Mouse (Mus musculus) heart, embryonic 13.5 days (tissue): ENCODE results near the gene Ilf3. TPM values are rescaled to one million over a fixed set of nuclear protein-coding genes. Genes with fewer than 3 reads are reported as not detected.

ENCODE experiments used
- ATAC-seq: fragments of 200-750 bp; cut with Nextera tagmentation; 2 replicates; pipeline ENCODE4 v1.8.0; 2017; ENCODE audit warnings: moderate TSS enrichment; ENCODE audit not compliant: insufficient number of reproducible peaks, low FRiP score, low TSS enrichment; ENCODE audit errors: extremely low read depth
- H3K27ac ChIP-seq: fragments of 300-500 bp; sonication (generic); replicated peaks from 2 replicates; pipeline ENCODE4 v1.5.1; 2015; ENCODE audit warnings: moderate library complexity, mild to moderate bottlenecking, inconsistent platforms
- H3K27me3 ChIP-seq: fragments of 300-500 bp; sonication (generic); replicated peaks from 2 replicates; pipeline ENCODE4 v1.6.1; 2015; ENCODE audit warnings: mild to moderate bottlenecking, inconsistent platforms
- H3K36me3 ChIP-seq: fragments of 300-500 bp; sonication (generic); 2 replicates; pipeline ENCODE4 v1.6.1; 2015; ENCODE audit warnings: mild to moderate bottlenecking, inconsistent platforms
- H3K4me1 ChIP-seq: fragments of 300-500 bp; sonication (generic); 2 replicates; pipeline ENCODE4 v1.6.1; 2015; ENCODE audit warnings: inconsistent platforms
- H3K4me2 ChIP-seq: fragments of 300-500 bp; sonication (generic); 2 replicates; pipeline ENCODE4 v1.6.1; 2015; ENCODE audit warnings: inconsistent platforms, mild to moderate bottlenecking, moderate library complexity
- H3K4me3 ChIP-seq: fragments of 300-500 bp; sonication (generic); 2 replicates; pipeline ENCODE4 v1.5.1; 2015; ENCODE audit warnings: moderate library complexity, mild to moderate bottlenecking, inconsistent platforms
- H3K9ac ChIP-seq: fragments of 300-500 bp; sonication (generic); 2 replicates; pipeline ENCODE4 v1.6.1; 2015; ENCODE audit warnings: inconsistent platforms, mild to moderate bottlenecking, moderate library complexity
- H3K9me3 ChIP-seq: fragments of 300-500 bp; sonication (generic); 2 replicates; pipeline ENCODE4 v1.6.1; 2016; ENCODE audit warnings: inconsistent platforms
- WGBS: fragments of 180-500 bp; shearing (Covaris S2); methylation state at CpG from one replicate; pipeline ENCODE4 v1.1.7; 2015; ENCODE audit warnings: mixed read lengths; 5-methylcytosine and 5-hydroxymethylcytosine counted together
- polyA plus RNA-seq: library from polyadenylated mRNA; unstranded; fragments of >200 nt; fragmentation: Nextera tagmentation; extraction: Ambion mirVana; gene quantifications from 2 replicates; pipeline ENCODE4 v1.2.1, GENCODE M21; 2015

The Ilf3 gene
- polyA plus RNA-seq, 1 experiment from 2014 or later, result 115 TPM

- Histone ChIP-seq H3K9me3 (no peaks in the 10 kb centered on the region), H3K36me3 (peaks cover 26% of the 10 kb centered on the region), H3K9ac (peak overlapping the region; percentile 94), H3K4me2 (peak overlapping the region; percentile 82), H3K4me3 (peak overlapping the region; percentile 94), H3K27me3 (no peaks in the 10 kb centered on the region), H3K27ac (peak overlapping the region; percentile 92; the same call in 1 of the 2 replicates), H3K4me1 (peaks cover 38% of the 10 kb centered on the region)
- ATAC-seq, result no peak
- 52% methylated on average over 11 of the region's 11 CpGs for WGBS
Observed at GRCm38 (mm10) chr9:21369080-21369479, 1.4 kb downstream of the Ilf3 start.

- Histone ChIP-seq H3K4me3 (peak overlapping the region; percentile 13; the same call in 1 of the 2 replicates), H3K36me3 (peaks cover 32% of the 10 kb centered on the region), H3K4me1 (peaks cover 38% of the 10 kb centered on the region), H3K27ac (no peak overlapping the region), H3K9ac (peak overlapping the region; percentile 1; the same call in 1 of the 2 replicates), H3K4me2 (peak overlapping the region; percentile 8; the same call in 1 of the 2 replicates), H3K9me3 (no peaks in the 10 kb centered on the region), H3K27me3 (no peaks in the 10 kb centered on the region)
- 76% methylated on average over 2 of the region's 2 CpGs for WGBS
- no peak for ATAC-seq
Observed at GRCm38 (mm10) chr9:21370876-21371275, 3.2 kb downstream of the Ilf3 start.

GRCm38 (mm10) chr9:21372508-21372907, 4.8 kb downstream of the Ilf3 start:
- H3K36me3 ChIP-seq, result peaks cover 34% of the 10 kb centered on the region
- 62% methylated on average over 1 of the region's 1 CpGs for WGBS
- no peak overlapping the region for H3K27ac ChIP-seq
- no peak overlapping the region for H3K4me3 ChIP-seq
- H3K9ac ChIP-seq, result no peak overlapping the region
- H3K4me2 ChIP-seq, result no peak overlapping the region
- peaks cover 40% of the 10 kb centered on the region for H3K4me1 ChIP-seq
- ATAC-seq, result no peak
- H3K27me3 ChIP-seq, result no peaks in the 10 kb centered on the region
- H3K9me3 ChIP-seq, result no peaks in the 10 kb centered on the region

DNA sequence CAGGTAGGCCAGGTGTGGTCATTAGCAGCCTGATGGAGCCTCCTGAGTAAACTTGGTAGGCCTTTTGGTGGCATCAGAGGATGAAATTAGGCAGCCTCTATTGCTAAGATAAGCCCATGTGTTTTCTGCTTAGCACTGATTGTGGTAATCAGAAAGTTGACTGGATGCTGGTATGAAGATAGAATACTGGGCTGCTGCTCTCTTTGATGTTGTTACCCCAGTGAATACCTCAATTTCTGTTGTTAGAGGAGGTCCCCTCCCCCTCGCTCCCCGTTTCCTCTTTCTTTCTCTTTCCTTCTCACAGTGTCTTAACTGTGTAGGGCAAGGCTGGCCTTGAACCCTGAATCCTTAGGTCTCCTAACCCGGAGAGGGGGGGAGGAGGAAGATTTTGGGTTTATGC, 11.5 kb downstream of the Ilf3 start:
- H3K4me1 ChIP-seq, result peaks cover 46% of the 10 kb centered on the region
- WGBS, result 55% methylated on average over 3 of the region's 3 CpGs

GRCm38 (mm10) chr9:21380868-21381267, 13.2 kb downstream of the Ilf3 start:
- Histone ChIP-seq H3K27ac (no peak overlapping the region), H3K4me1 (peaks cover 61% of the 10 kb centered on the region), H3K9ac (no peak overlapping the region), H3K4me2 (no peak overlapping the region), H3K4me3 (no peak overlapping the region), H3K9me3 (no peaks in the 10 kb centered on the region), H3K27me3 (no peaks in the 10 kb centered on the region), H3K36me3 (peaks cover 23% of the 10 kb centered on the region)
- ATAC-seq, result no peak

More for the DNA sequence above, 11.5 kb downstream of the Ilf3 start:
- Histone ChIP-seq H3K36me3 (peaks cover 28% of the 10 kb centered on the region), H3K9ac (peak overlapping the region; percentile 47; the same call in 1 of the 2 replicates), H3K27me3 (no peaks in the 10 kb centered on the region), H3K4me2 (no peak overlapping the region), H3K4me3 (no peak overlapping the region), H3K27ac (no peak overlapping the region), H3K9me3 (no peaks in the 10 kb centered on the region)
- ATAC-seq, result no peak

DNA sequence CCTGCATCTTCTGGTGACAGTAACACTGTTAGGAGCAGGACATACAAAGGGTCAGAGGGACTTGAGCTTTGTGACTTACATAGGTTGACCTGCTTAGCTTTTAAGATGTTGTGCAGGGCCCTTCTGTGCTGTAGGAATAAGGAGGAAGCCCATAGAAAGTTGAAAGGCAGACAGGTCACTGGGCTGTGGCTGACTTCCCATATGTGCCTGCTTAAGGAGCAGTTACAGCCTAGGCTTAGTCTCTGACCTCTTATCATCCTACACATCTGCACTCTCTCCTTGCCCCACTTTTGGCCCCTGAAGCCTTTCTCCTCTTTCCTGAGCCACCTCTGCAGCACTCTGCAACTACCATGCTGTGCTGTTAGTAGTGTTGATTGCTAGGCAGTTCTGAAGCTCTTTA, 16.3 kb downstream of the Ilf3 start:
- ATAC-seq, result no peak
- H3K27ac ChIP-seq, result no peak overlapping the region
- H3K36me3 ChIP-seq, result peaks cover 27% of the 10 kb centered on the region
- no peak overlapping the region for H3K4me2 ChIP-seq
- no peak overlapping the region for H3K9ac ChIP-seq
- no peaks in the 10 kb centered on the region for H3K9me3 ChIP-seq
- H3K27me3 ChIP-seq, result no peaks in the 10 kb centered on the region
- no peak overlapping the region for H3K4me3 ChIP-seq
- H3K4me1 ChIP-seq, result peaks cover 42% of the 10 kb centered on the region

GRCm38 (mm10) chr9:21392646-21393175, 25.0 kb downstream of the Ilf3 start:
- ATAC-seq, result no peak
- H3K27ac ChIP-seq, result no peak overlapping the region
- H3K27me3 ChIP-seq, result no peaks in the 10 kb centered on the region
- H3K9me3 ChIP-seq, result no peaks in the 10 kb centered on the region
- H3K36me3 ChIP-seq, result peaks cover 100% of the 10 kb centered on the region
- H3K9ac ChIP-seq, result no peak overlapping the region
- H3K4me2 ChIP-seq, result no peak overlapping the region
- H3K4me3 ChIP-seq, result no peak overlapping the region
- H3K4me1 ChIP-seq, result no peaks in the 10 kb centered on the region
- 80% methylated on average over 10 of the region's 10 CpGs for WGBS

- H3K4me3 ChIP-seq, result no peak overlapping the region
- no peak for ATAC-seq
- H3K9ac ChIP-seq, result no peak overlapping the region
- H3K4me1 ChIP-seq, result no peaks in the 10 kb centered on the region
- H3K27me3 ChIP-seq, result no peaks in the 10 kb centered on the region
- WGBS, result 84% methylated on average over 3 of the region's 3 CpGs
- H3K27ac ChIP-seq, result no peak overlapping the region
- H3K9me3 ChIP-seq, result no peaks in the 10 kb centered on the region
- H3K4me2 ChIP-seq, result no peak overlapping the region
- peaks cover 100% of the 10 kb centered on the region for H3K36me3 ChIP-seq
Observed at GRCm38 (mm10) chr9:21395692-21396091, 28.0 kb downstream of the Ilf3 start.

GRCm38 (mm10) chr9:21397170-21397569, 29.5 kb downstream of the Ilf3 start:
- WGBS, result 74% methylated on average over 3 of the region's 3 CpGs
- ATAC-seq, result no peak
- Histone ChIP-seq H3K27me3 (no peaks in the 10 kb centered on the region), H3K27ac (no peak overlapping the region), H3K4me2 (no peak overlapping the region), H3K4me3 (no peak overlapping the region), H3K4me1 (peaks cover 5% of the 10 kb centered on the region), H3K36me3 (peaks cover 99% of the 10 kb centered on the region), H3K9ac (no peak overlapping the region), H3K9me3 (no peaks in the 10 kb centered on the region)

DNA sequence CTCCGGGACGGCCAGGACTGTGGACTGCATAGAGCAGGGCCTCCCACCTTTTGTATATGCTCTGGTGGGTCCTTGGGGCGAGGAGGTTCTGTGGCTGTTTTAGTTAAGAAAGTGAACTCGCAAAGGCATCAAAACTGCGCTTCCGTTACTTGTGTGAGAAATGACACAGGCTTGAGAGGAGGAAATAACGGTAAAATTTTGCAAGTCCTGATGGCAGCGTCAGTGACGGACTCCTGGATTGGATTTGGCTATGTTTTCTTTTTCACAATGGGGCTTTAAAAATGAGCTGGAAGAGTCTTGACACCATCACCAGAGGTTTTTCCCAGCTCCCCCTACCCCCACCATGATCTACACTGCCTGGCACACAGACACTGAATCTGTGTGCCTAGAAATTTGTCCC, 33.4 kb downstream of the Ilf3 start:
- H3K4me3 ChIP-seq, result no peak overlapping the region
- no peak for ATAC-seq
- H3K27ac ChIP-seq, result no peak overlapping the region
- peaks cover 99% of the 10 kb centered on the region for H3K36me3 ChIP-seq
- no peak overlapping the region for H3K4me2 ChIP-seq
- H3K27me3 ChIP-seq, result no peaks in the 10 kb centered on the region
- H3K4me1 ChIP-seq, result peaks cover 17% of the 10 kb centered on the region
- no peaks in the 10 kb centered on the region for H3K9me3 ChIP-seq
- H3K9ac ChIP-seq, result no peak overlapping the region
- WGBS, result 94% methylated on average over 9 of the region's 9 CpGs

GRCm38 (mm10) chr9:21402764-21403253, 35.1 kb downstream of the Ilf3 start:
- Histone ChIP-seq H3K9me3 (no peaks in the 10 kb centered on the region), H3K27ac (peak overlapping the region; percentile 32; the same call in 1 of the 2 replicates), H3K9ac (no peak overlapping the region), H3K4me2 (no peak overlapping the region), H3K27me3 (no peaks in the 10 kb centered on the region), H3K4me1 (peaks cover 17% of the 10 kb centered on the region), H3K36me3 (peaks cover 91% of the 10 kb centered on the region), H3K4me3 (no peak overlapping the region)
- no peak for ATAC-seq
- 39% methylated on average over 11 of the region's 11 CpGs for WGBS

- WGBS, result 93% methylated on average over 5 of the region's 5 CpGs
- Histone ChIP-seq H3K27ac (no peak overlapping the region), H3K27me3 (no peaks in the 10 kb centered on the region), H3K4me1 (peaks cover 17% of the 10 kb centered on the region), H3K9me3 (no peaks in the 10 kb centered on the region), H3K4me2 (no peak overlapping the region), H3K9ac (no peak overlapping the region), H3K36me3 (peaks cover 82% of the 10 kb centered on the region), H3K4me3 (no peak overlapping the region)
- no peak for ATAC-seq
Observed at GRCm38 (mm10) chr9:21403745-21404144, 36.1 kb downstream of the Ilf3 start.
